Mouse (Mus musculus) cerebellum, adult 11-12 months (tissue): ENCODE measurements around the gene Isca2.
A peak's percentile ranks its signal among the peaks of the same experiment; 100 is the strongest.

Experiments used
- DNase-seq: peaks from one replicate; pipeline ENCODE4 v3.0.0; 2022

The Isca2 gene

GRCm38 (mm10) chr12:84819236-84820168 is 46.5 kb downstream of the Isca2 start:
- peak; percentile 64 for DNase-seq

- DNase-seq = no peak
Observed at GRCm38 (mm10) chr12:84823601-84824000, 50.5 kb downstream of the Isca2 start.

- no peak for DNase-seq
Observed at GRCm38 (mm10) chr12:84824203-84824602, 51.2 kb downstream of the Isca2 start.
